Mouse (Mus musculus): ENCODE measurements at regions not wholly inside any gene's neighbourhood (a gene's known extent, or its start where the extent isn't known, plus 50 kb on each side); places are given as distances from the start of the nearest gene placed in this dataset.

GRCm38 (mm10) chr2:124953015-124953414 lies 114.9 kb upstream of the Slc24a5 start:
- no peak for DNase-seq

- DNase-seq: no peak
Measured at GRCm38 (mm10) chr2:124955843-124956242, 112.1 kb upstream of the Slc24a5 start.

- no peak for DNase-seq
Measured at GRCm38 (mm10) chr2:124959431-124959830, 108.5 kb upstream of the Slc24a5 start.

GRCm38 (mm10) chr2:124971826-124972749 lies 95.8 kb upstream of the Slc24a5 start:
- DNase-seq: no peak

- no peak for DNase-seq
Measured at GRCm38 (mm10) chr2:124975106-124975505, 92.8 kb upstream of the Slc24a5 start.

GRCm38 (mm10) chr2:124990976-124991375 lies 76.9 kb upstream of the Slc24a5 start:
- no peak for DNase-seq

- no peak for DNase-seq
Measured at GRCm38 (mm10) chr2:125015007-125015406, 52.9 kb upstream of the Slc24a5 start.

GRCm38 (mm10) chr2:125016946-125017345 lies 51.0 kb upstream of the Slc24a5 start:
- no peak for DNase-seq
